Mouse (Mus musculus): ENCODE measurements at regions not wholly inside any gene's neighbourhood (a gene's known extent, or its start where the extent isn't known, plus 50 kb on each side); places are given as distances from the start of the nearest gene placed in this dataset.

GRCm38 (mm10) chr14:45714311-45714710 is 56.4 kb upstream of the Ddhd1 start:
- no peak overlapping the region for H3K4me3 ChIP-seq (ENCODE audit: insufficient read depth, low read depth, low read length)
- 35% methylated on average over 1 of the region's 1 CpGs for WGBS
- H3K4me1 ChIP-seq (ENCODE audit: control insufficient read depth, insufficient read depth, low read length), result no peaks in the 10 kb centered on the region
- no peak overlapping the region for H3K27ac ChIP-seq (ENCODE audit: insufficient read depth, low read depth, low read length)
- TF ChIP-seq POLR2A (IDR thresholded peaks at IDR 0.05; ENCODE audit: insufficient read depth, low read depth, low read length) (no peak), CTCF (IDR thresholded peaks at IDR 0.05; ENCODE audit: insufficient read depth, low read depth, low read length) (no peak)

GRCm38 (mm10) chr14:45714786-45715185 is 56.8 kb upstream of the Ddhd1 start:
- H3K4me1 ChIP-seq (ENCODE audit: control insufficient read depth, insufficient read depth, low read length), result no peaks in the 10 kb centered on the region
- no peak overlapping the region for H3K27ac ChIP-seq (ENCODE audit: insufficient read depth, low read depth, low read length)
- TF ChIP-seq POLR2A (IDR thresholded peaks at IDR 0.05; ENCODE audit: insufficient read depth, low read depth, low read length) (no peak), CTCF (IDR thresholded peaks at IDR 0.05; ENCODE audit: insufficient read depth, low read depth, low read length) (no peak)
- H3K4me3 ChIP-seq (ENCODE audit: insufficient read depth, low read depth, low read length), result no peak overlapping the region

DNA sequence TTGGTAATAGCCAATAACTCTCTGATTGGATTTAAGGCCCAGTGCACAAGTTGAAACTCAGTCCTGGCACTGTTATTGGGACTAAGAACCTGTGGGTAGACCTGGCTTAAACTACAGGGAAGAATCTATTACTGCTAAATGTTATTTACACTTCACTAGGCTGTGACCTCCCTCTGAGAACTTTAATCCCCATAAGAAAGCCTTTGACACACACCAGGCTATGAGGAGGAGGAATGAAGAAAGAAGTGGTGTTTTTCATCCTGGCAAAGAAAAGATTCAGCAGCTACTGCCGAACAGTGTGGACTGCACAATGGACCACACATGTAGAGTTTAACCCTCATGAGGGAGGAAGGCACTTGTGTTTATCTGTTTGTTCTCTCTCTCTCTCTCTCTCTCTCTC is 58.2 kb upstream of the Ddhd1 start:
- H3K27ac ChIP-seq (ENCODE audit: insufficient read depth, low read depth, low read length), result no peak overlapping the region
- WGBS, result 39% methylated on average over 1 of the region's 1 CpGs
- no peak overlapping the region for H3K4me3 ChIP-seq (ENCODE audit: insufficient read depth, low read depth, low read length)
- TF ChIP-seq POLR2A (IDR thresholded peaks at IDR 0.05; ENCODE audit: insufficient read depth, low read depth, low read length), result no peak
- no peak for TF ChIP-seq CTCF (IDR thresholded peaks at IDR 0.05; ENCODE audit: insufficient read depth, low read depth, low read length)
- H3K4me1 ChIP-seq (ENCODE audit: control insufficient read depth, insufficient read depth, low read length), result no peaks in the 10 kb centered on the region

GRCm38 (mm10) chr14:45722887-45723286 is 64.9 kb upstream of the Ddhd1 start:
- 32% methylated on average over 6 of the region's 6 CpGs for WGBS
- no peaks in the 10 kb centered on the region for H3K4me1 ChIP-seq (ENCODE audit: control insufficient read depth, insufficient read depth, low read length)
- no peak overlapping the region for H3K27ac ChIP-seq (ENCODE audit: insufficient read depth, low read depth, low read length)
- no peak overlapping the region for H3K4me3 ChIP-seq (ENCODE audit: insufficient read depth, low read depth, low read length)
- TF ChIP-seq CTCF (IDR thresholded peaks at IDR 0.05; ENCODE audit: insufficient read depth, low read depth, low read length) (no peak), POLR2A (IDR thresholded peaks at IDR 0.05; ENCODE audit: insufficient read depth, low read depth, low read length) (no peak)

DNA sequence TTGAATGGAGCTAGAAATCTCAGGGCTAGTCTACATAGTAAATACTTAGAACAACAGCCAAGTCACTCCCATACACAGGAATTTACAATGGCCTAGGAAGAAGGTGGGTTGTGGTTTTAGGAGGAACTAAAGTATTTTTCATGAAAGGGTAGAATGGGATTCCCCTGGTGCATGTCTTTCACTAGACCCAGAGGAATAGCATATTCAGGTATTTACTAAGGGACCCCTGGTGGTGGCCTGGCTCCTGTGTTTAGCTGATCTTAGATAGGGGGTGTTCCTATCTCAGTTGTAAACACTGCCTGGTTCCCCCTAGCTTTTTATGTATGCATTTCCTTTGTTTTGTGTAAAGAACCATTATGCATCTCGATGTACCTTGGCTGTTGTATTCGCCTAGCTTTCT is 66.4 kb upstream of the Ddhd1 start:
- H3K27ac ChIP-seq (ENCODE audit: insufficient read depth, low read depth, low read length), result no peak overlapping the region
- H3K4me3 ChIP-seq (ENCODE audit: insufficient read depth, low read depth, low read length), result no peak overlapping the region
- 94% methylated on average over 2 of the region's 2 CpGs for WGBS
- H3K4me1 ChIP-seq (ENCODE audit: control insufficient read depth, insufficient read depth, low read length), result no peaks in the 10 kb centered on the region
- TF ChIP-seq POLR2A (IDR thresholded peaks at IDR 0.05; ENCODE audit: insufficient read depth, low read depth, low read length), result no peak
- no peak for TF ChIP-seq CTCF (IDR thresholded peaks at IDR 0.05; ENCODE audit: insufficient read depth, low read depth, low read length)

GRCm38 (mm10) chr14:45734530-45735410 is 76.8 kb upstream of the Ddhd1 start:
- 81% methylated on average over 10 of the region's 10 CpGs for WGBS
- no peak overlapping the region for H3K27ac ChIP-seq (ENCODE audit: insufficient read depth, low read depth, low read length)
- no peak for TF ChIP-seq POLR2A (IDR thresholded peaks at IDR 0.05; ENCODE audit: insufficient read depth, low read depth, low read length)

GRCm38 (mm10) chr14:45737966-45738365 is 80.0 kb upstream of the Ddhd1 start:
- H3K27ac ChIP-seq (ENCODE audit: insufficient read depth, low read depth, low read length), result no peak overlapping the region
- TF ChIP-seq CTCF (IDR thresholded peaks at IDR 0.05; ENCODE audit: insufficient read depth, low read depth, low read length) (no peak), POLR2A (IDR thresholded peaks at IDR 0.05; ENCODE audit: insufficient read depth, low read depth, low read length) (no peak)
- no peaks in the 10 kb centered on the region for H3K4me1 ChIP-seq (ENCODE audit: control insufficient read depth, insufficient read depth, low read length)
- WGBS, result 89% methylated on average over 2 of the region's 2 CpGs
- H3K4me3 ChIP-seq (ENCODE audit: insufficient read depth, low read depth, low read length), result no peak overlapping the region

More at GRCm38 (mm10) chr14:45734530-45735410, 76.8 kb upstream of the Ddhd1 start:
- H3K4me3 ChIP-seq (ENCODE audit: insufficient read depth, low read depth, low read length), result no peak overlapping the region
- no peaks in the 10 kb centered on the region for H3K4me1 ChIP-seq (ENCODE audit: control insufficient read depth, insufficient read depth, low read length)

DNA sequence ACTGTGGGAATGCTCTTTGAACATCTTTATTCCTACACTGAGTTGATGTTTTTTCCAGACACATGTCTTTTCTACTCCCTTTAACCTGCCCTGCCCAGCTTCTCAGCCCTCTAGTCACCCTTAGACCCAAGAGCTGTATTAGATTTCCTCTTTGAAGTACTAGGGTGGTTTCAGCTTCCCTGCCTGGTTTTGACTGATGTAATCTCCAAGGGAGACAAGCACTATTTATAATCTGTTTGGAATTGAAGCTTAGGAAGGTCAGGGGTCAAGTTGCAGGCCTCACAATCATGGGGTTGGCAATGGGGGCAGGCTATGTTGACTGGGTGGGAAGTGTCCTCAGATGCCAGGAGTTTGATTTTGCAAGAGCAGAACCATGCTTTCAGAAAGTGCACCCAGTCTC is 81.7 kb upstream of the Ddhd1 start:
- no peak for TF ChIP-seq CTCF (IDR thresholded peaks at IDR 0.05; ENCODE audit: insufficient read depth, low read depth, low read length)
- no peak for TF ChIP-seq POLR2A (IDR thresholded peaks at IDR 0.05; ENCODE audit: insufficient read depth, low read depth, low read length)
- Histone ChIP-seq H3K4me3 (ENCODE audit: insufficient read depth, low read depth, low read length) (no peak overlapping the region), H3K4me1 (ENCODE audit: control insufficient read depth, insufficient read depth, low read length) (no peaks in the 10 kb centered on the region), H3K27ac (ENCODE audit: insufficient read depth, low read depth, low read length) (no peak overlapping the region)

GRCm38 (mm10) chr14:45740662-45741061 is 82.7 kb upstream of the Ddhd1 start:
- no peaks in the 10 kb centered on the region for H3K4me1 ChIP-seq (ENCODE audit: control insufficient read depth, insufficient read depth, low read length)
- H3K4me3 ChIP-seq (ENCODE audit: insufficient read depth, low read depth, low read length), result no peak overlapping the region
- H3K27ac ChIP-seq (ENCODE audit: insufficient read depth, low read depth, low read length), result no peak overlapping the region
- TF ChIP-seq CTCF (IDR thresholded peaks at IDR 0.05; ENCODE audit: insufficient read depth, low read depth, low read length) (no peak), POLR2A (IDR thresholded peaks at IDR 0.05; ENCODE audit: insufficient read depth, low read depth, low read length) (no peak)
- whole genome bisulfite sequencing, result 55% methylated on average over 3 of the region's 3 CpGs
